Mouse (Mus musculus) liver, embryonic 16.5 days (tissue): ENCODE measurements around the gene Iqcg. TPM values are rescaled to one million over a fixed set of nuclear protein-coding genes. Genes with fewer than 3 reads are reported as not detected.
"Not testable (repeated sequence)": the region's sequence is repeated elsewhere in the genome, so short reads cannot be mapped to it uniquely, and the experiment has no call there.

Experiments used
- ATAC-seq: fragments of 200-750 bp; cut with Nextera tagmentation; 2 replicates; pipeline ENCODE4 v1.8.0; 2017; ENCODE audit warnings: low read depth, mild to moderate bottlenecking, moderate number of reproducible peaks, moderate library complexity
- H3K27ac ChIP-seq: fragments of 300-500 bp; sonication (generic); 2 replicates; pipeline ENCODE4 v1.5.1; 2014; ENCODE audit warnings: mild to moderate bottlenecking, low read length
- H3K27me3 ChIP-seq: fragments of 300-500 bp; sonication (generic); 2 replicates; pipeline ENCODE4 v1.6.1; 2014; ENCODE audit warnings: low read depth, low read length, mixed read lengths; ENCODE audit not compliant: control insufficient read depth, insufficient read depth
- H3K36me3 ChIP-seq: fragments of 300-500 bp; sonication (generic); 2 replicates; pipeline ENCODE4 v1.6.1; 2014; ENCODE audit warnings: mild to moderate bottlenecking; ENCODE audit not compliant: control insufficient read depth, insufficient read depth
- H3K4me1 ChIP-seq: fragments of 300-500 bp; sonication (generic); 2 replicates; pipeline ENCODE4 v1.6.1; 2014; ENCODE audit warnings: low read depth, low read length, mixed read lengths; ENCODE audit not compliant: control insufficient read depth
- H3K4me2 ChIP-seq: fragments of 300-500 bp; sonication (generic); 2 replicates; pipeline ENCODE4 v1.6.1; 2014; ENCODE audit warnings: low read depth, low read length, mixed read lengths
- H3K4me3 ChIP-seq: fragments of 300-500 bp; sonication (generic); 2 replicates; pipeline ENCODE4 v1.5.1; 2014; ENCODE audit warnings: low read depth, mild to moderate bottlenecking, low read length
- H3K9ac ChIP-seq: fragments of 300-500 bp; sonication (generic); 2 replicates; pipeline ENCODE4 v1.6.1; 2014; ENCODE audit warnings: low read depth, low read length
- H3K9me3 ChIP-seq: fragments of 300-500 bp; sonication (generic); replicated peaks from 2 replicates; pipeline ENCODE4 v1.6.1; 2016; ENCODE audit warnings: low read length; ENCODE audit not compliant: control insufficient read depth
- WGBS: fragments of 180-500 bp; shearing (Covaris S2); extraction: QIAGEN DNeasy Blood & Tissue Kit; methylation state at CpG from one replicate; pipeline ENCODE4 v1.1.7; 2014; ENCODE audit not compliant: insufficient replicate concordance; 5-methylcytosine and 5-hydroxymethylcytosine counted together
- polyA plus RNA-seq: library from polyadenylated mRNA; unstranded; fragments of >200 nt; fragmentation: Nextera tagmentation; extraction: Ambion mirVana; gene quantifications from 2 replicates; pipeline ENCODE4 v1.2.1, GENCODE M21; 2015

The Iqcg gene
- polyA plus RNA-seq, 1 experiment from 2014 or later = 0.85 TPM

- H3K4me3 ChIP-seq = not testable (repeated sequence)
Observed at GRCm38 (mm10) chr16:33058656-33059055, 2.6 kb upstream of the Iqcg start.

GRCm38 (mm10) chr16:33058033-33058432, 2.0 kb upstream of the Iqcg start:
- Histone ChIP-seq H3K9me3 (no peaks in the 10 kb centered on the region), H3K4me3 (peak overlapping the region; percentile 11; the same call in 1 of the 2 replicates), H3K27ac (no peak overlapping the region), H3K36me3 (peaks cover 22% of the 10 kb centered on the region), H3K4me2 (peak overlapping the region; percentile 88), H3K4me1 (peaks cover 31% of the 10 kb centered on the region), H3K9ac (peak overlapping the region; percentile 47; the same call in 1 of the 2 replicates), H3K27me3 (no peaks in the 10 kb centered on the region)
- ATAC-seq = no peak
- WGBS = 76% methylated on average over 16 of the region's 16 CpGs

More at GRCm38 (mm10) chr16:33058656-33059055, 2.6 kb upstream of the Iqcg start:
- H3K9ac ChIP-seq, H3K27ac ChIP-seq, ATAC-seq, H3K9me3 ChIP-seq, H3K27me3 ChIP-seq: not testable (repeated sequence)
- 71% methylated on average over 9 of the region's 9 CpGs for WGBS
- Histone ChIP-seq H3K36me3 (peaks cover 22% of the 10 kb centered on the region), H3K4me2 (peak overlapping the region; percentile 88), H3K4me1 (peaks cover 37% of the 10 kb centered on the region)

GRCm38 (mm10) chr16:33056786-33057185, 768 bp upstream of the Iqcg start:
- peak overlapping the region; percentile 89 for H3K9ac ChIP-seq
- H3K27me3 ChIP-seq = no peaks in the 10 kb centered on the region
- ATAC-seq = peak; percentile 38
- H3K4me3 ChIP-seq = peak overlapping the region; percentile 93
- peaks cover 22% of the 10 kb centered on the region for H3K36me3 ChIP-seq
- peak overlapping the region; percentile 81 for H3K27ac ChIP-seq
- peaks cover 24% of the 10 kb centered on the region for H3K4me1 ChIP-seq
- H3K9me3 ChIP-seq = no peaks in the 10 kb centered on the region
- WGBS = under 1% methylated on average over 24 of the region's 24 CpGs
- H3K4me2 ChIP-seq = peak overlapping the region; percentile 88

- Histone ChIP-seq H3K9me3 (no peaks in the 10 kb centered on the region), H3K27ac (no peak overlapping the region), H3K9ac (peak overlapping the region; percentile 18), H3K36me3 (peaks cover 22% of the 10 kb centered on the region), H3K4me3 (peak overlapping the region; percentile 93), H3K4me1 (peaks cover 21% of the 10 kb centered on the region), H3K4me2 (peak overlapping the region; percentile 88), H3K27me3 (no peaks in the 10 kb centered on the region)
- 17% methylated on average over 10 of the region's 10 CpGs for WGBS
- no peak for ATAC-seq
Observed at GRCm38 (mm10) chr16:33055655-33056054, 363 bp downstream of the Iqcg start.

GRCm38 (mm10) chr16:33054927-33055326, 1.1 kb downstream of the Iqcg start:
- 80% methylated on average over 2 of the region's 2 CpGs for WGBS
- H3K4me2 ChIP-seq, H3K9ac ChIP-seq, H3K27ac ChIP-seq, ATAC-seq, H3K27me3 ChIP-seq, H3K9me3 ChIP-seq, H3K4me3 ChIP-seq: not testable (repeated sequence)
- Histone ChIP-seq H3K4me1 (peaks cover 21% of the 10 kb centered on the region), H3K36me3 (peaks cover 15% of the 10 kb centered on the region)

- no peak overlapping the region for H3K27ac ChIP-seq
- no peak overlapping the region for H3K4me2 ChIP-seq
- no peaks in the 10 kb centered on the region for H3K9me3 ChIP-seq
- H3K9ac ChIP-seq = no peak overlapping the region
- peaks cover 1% of the 10 kb centered on the region for H3K36me3 ChIP-seq
- H3K4me3 ChIP-seq = no peak overlapping the region
- no peak for ATAC-seq
- WGBS = 56% methylated on average over 5 of the region's 5 CpGs
- no peaks in the 10 kb centered on the region for H3K27me3 ChIP-seq
- peaks cover 8% of the 10 kb centered on the region for H3K4me1 ChIP-seq
Observed at GRCm38 (mm10) chr16:33053141-33053540, 2.9 kb downstream of the Iqcg start.

- no peak for ATAC-seq
- Histone ChIP-seq H3K4me3 (no peak overlapping the region), H3K9me3 (no peaks in the 10 kb centered on the region), H3K9ac (no peak overlapping the region), H3K36me3 (no peaks in the 10 kb centered on the region), H3K27me3 (no peaks in the 10 kb centered on the region), H3K4me1 (no peaks in the 10 kb centered on the region), H3K4me2 (no peak overlapping the region), H3K27ac (no peak overlapping the region)
- WGBS = 71% methylated on average over 16 of the region's 16 CpGs
Observed at GRCm38 (mm10) chr16:33049809-33050208, 6.2 kb downstream of the Iqcg start.

- ATAC-seq = no peak
- 65% methylated on average over 2 of the region's 2 CpGs for WGBS
- H3K27ac ChIP-seq = no peak overlapping the region
Observed at GRCm38 (mm10) chr16:33048686-33049085, 7.3 kb downstream of the Iqcg start.

GRCm38 (mm10) chr16:33048004-33048403, 8.0 kb downstream of the Iqcg start:
- no peaks in the 10 kb centered on the region for H3K27me3 ChIP-seq
- H3K27ac ChIP-seq = no peak overlapping the region
- ATAC-seq = no peak
- H3K36me3 ChIP-seq = no peaks in the 10 kb centered on the region
- H3K4me2 ChIP-seq = no peak overlapping the region
- no peak overlapping the region for H3K4me3 ChIP-seq
- no peaks in the 10 kb centered on the region for H3K4me1 ChIP-seq
- no peaks in the 10 kb centered on the region for H3K9me3 ChIP-seq
- no peak overlapping the region for H3K9ac ChIP-seq
- 68% methylated on average over 1 of the region's 1 CpGs for WGBS

More at GRCm38 (mm10) chr16:33048686-33049085, 7.3 kb downstream of the Iqcg start:
- H3K27me3 ChIP-seq = no peaks in the 10 kb centered on the region
- no peak overlapping the region for H3K4me2 ChIP-seq
- H3K36me3 ChIP-seq = no peaks in the 10 kb centered on the region
- no peak overlapping the region for H3K9ac ChIP-seq
- no peaks in the 10 kb centered on the region for H3K9me3 ChIP-seq
- no peak overlapping the region for H3K4me3 ChIP-seq
- H3K4me1 ChIP-seq = no peaks in the 10 kb centered on the region
